Mouse (Mus musculus): ENCODE measurements around the gene Sh3gl3.
A peak's percentile ranks its signal among the peaks of the same experiment; 100 is the strongest.

Gene Sh3gl3

GRCm38 (mm10) chr7:82173540-82173939 lies at the start of gene Sh3gl3:
Gene Sh3gl3 (plus strand): TSS chr7:82173840.
- DNase-seq, result no peak

- DNase-seq, result no peak
These were observed 35.4 kb upstream of the Sh3gl3 start for GRCm38 (mm10) chr7:82138196-82138595.

GRCm38 (mm10) chr7:82147151-82147550 lies 26.5 kb upstream of the Sh3gl3 start:
- DNase-seq, result no peak

- no peak for DNase-seq
These were observed 9.0 kb upstream of the Sh3gl3 start for GRCm38 (mm10) chr7:82164681-82165080.

- DNase-seq, result peak; percentile 68
These were observed 1.1 kb downstream of the Sh3gl3 start for GRCm38 (mm10) chr7:82174571-82175326.

- DNase-seq, result peak; percentile 13
These were observed 1.7 kb downstream of the Sh3gl3 start for GRCm38 (mm10) chr7:82175327-82175721.

GRCm38 (mm10) chr7:82176192-82176591 lies 2.6 kb downstream of the Sh3gl3 start:
- no peak for DNase-seq

- DNase-seq, result no peak
These were observed 3.7 kb downstream of the Sh3gl3 start for GRCm38 (mm10) chr7:82177336-82177735.

GRCm38 (mm10) chr7:82180919-82181318 lies 7.3 kb downstream of the Sh3gl3 start:
- no peak for DNase-seq

GRCm38 (mm10) chr7:82182781-82183180 lies 9.1 kb downstream of the Sh3gl3 start:
- DNase-seq, result no peak

- no peak for DNase-seq
These were observed 18.0 kb downstream of the Sh3gl3 start for GRCm38 (mm10) chr7:82191604-82192003.

- DNase-seq, result no peak
These were observed 18.9 kb downstream of the Sh3gl3 start for GRCm38 (mm10) chr7:82192512-82192911.

GRCm38 (mm10) chr7:82203111-82203510 lies 29.5 kb downstream of the Sh3gl3 start:
- DNase-seq, result no peak

GRCm38 (mm10) chr7:82204014-82204784 lies 30.6 kb downstream of the Sh3gl3 start:
- no peak for DNase-seq

- DNase-seq, result no peak
These were observed 31.3 kb downstream of the Sh3gl3 start for GRCm38 (mm10) chr7:82204975-82205374.

- peak; percentile 79 for DNase-seq
These were observed 33.1 kb downstream of the Sh3gl3 start for GRCm38 (mm10) chr7:82206787-82207186.

GRCm38 (mm10) chr7:82221380-82221933 lies 47.8 kb downstream of the Sh3gl3 start:
- no peak for DNase-seq

GRCm38 (mm10) chr7:82223906-82224846 lies 50.5 kb downstream of the Sh3gl3 start:
- no peak for DNase-seq

- no peak for DNase-seq
These were observed 59.6 kb downstream of the Sh3gl3 start for GRCm38 (mm10) chr7:82233201-82233600.

GRCm38 (mm10) chr7:82234010-82234897 lies 60.6 kb downstream of the Sh3gl3 start:
- DNase-seq, result no peak

- DNase-seq, result no peak
These were observed 61.3 kb downstream of the Sh3gl3 start for GRCm38 (mm10) chr7:82234898-82235290.

GRCm38 (mm10) chr7:82235486-82235885 lies 61.8 kb downstream of the Sh3gl3 start:
- no peak for DNase-seq
